Mouse (Mus musculus): ENCODE data around the gene Noxred1. TPM values are rescaled to one million over a fixed set of nuclear protein-coding genes. Genes with fewer than 3 reads are reported as not detected.

Gene Noxred1
- polyA plus RNA-seq, 1 experiment from 2014 or later, result 0.77 TPM

GRCm38 (mm10) chr12:87266827-87267603 is 28.5 kb upstream of the Noxred1 start:
- Histone ChIP-seq H3K9me3 (no peaks in the 10 kb centered on the region), H3K4me3 (peak overlapping the region; percentile 75), H3K4me1 (peaks cover 13% of the 10 kb centered on the region), H3K27ac (peak overlapping the region; percentile 87), H3K4me2 (replicated peaks) (peak overlapping the region; percentile 67), H3K9ac (peak overlapping the region; percentile 90), H3K27me3 (no peaks in the 10 kb centered on the region), H3K36me3 (peaks cover 39% of the 10 kb centered on the region)
- peak; percentile 68 for ATAC-seq (ENCODE audit: insufficient number of reproducible peaks, insufficient read depth, low FRiP score, low TSS enrichment)
- WGBS, result under 1% methylated on average over 31 of the region's 31 CpGs

- Histone ChIP-seq H3K4me3 (peak within 1 kb of the TSS; percentile 75), H3K27me3 (no peaks in the 10 kb centered on the region), H3K9ac (peak within 1 kb of the TSS; percentile 90), H3K36me3 (peaks cover 40% of the 10 kb centered on the region), H3K4me2 (replicated peaks) (peak within 1 kb of the TSS; percentile 67), H3K9me3 (no peaks in the 10 kb centered on the region), H3K27ac (peak within 1 kb of the TSS; percentile 87), H3K4me1 (peaks cover 13% of the 10 kb centered on the region)
- peak; percentile 98 for ATAC-seq (ENCODE audit: insufficient number of reproducible peaks, insufficient read depth, low FRiP score, low TSS enrichment)
- WGBS, result under 1% methylated on average over 31 of the region's 31 CpGs
Measured at GRCm38 (mm10) chr12:87266108-87266826, 27.7 kb upstream of the Noxred1 start, which contains the start of the genes Vipas39 and Ahsa1. Gene Vipas39 (minus strand): TSS chr12:87266256. Gene Ahsa1 (plus strand): TSS chr12:87266479.

- Histone ChIP-seq H3K9me3 (no peaks in the 10 kb centered on the region), H3K36me3 (peaks cover 38% of the 10 kb centered on the region), H3K4me1 (peaks cover 13% of the 10 kb centered on the region), H3K4me2 (replicated peaks) (peak overlapping the region; percentile 67), H3K4me3 (peak overlapping the region; percentile 75), H3K9ac (peak overlapping the region; percentile 90), H3K27ac (0 out of 2 replicates have a peak overlapping the region, but pooled peaks have one; percentile 87), H3K27me3 (no peaks in the 10 kb centered on the region)
- 25% methylated on average over 11 of the region's 11 CpGs for WGBS
- ATAC-seq (ENCODE audit: insufficient number of reproducible peaks, insufficient read depth, low FRiP score, low TSS enrichment), result no peak
Measured at GRCm38 (mm10) chr12:87265444-87265843, 26.9 kb upstream of the Noxred1 start.

GRCm38 (mm10) chr12:87260562-87260961 is 22.0 kb upstream of the Noxred1 start:
- Histone ChIP-seq H3K36me3 (peaks cover 62% of the 10 kb centered on the region), H3K27ac (no peak overlapping the region), H3K27me3 (no peaks in the 10 kb centered on the region), H3K4me2 (replicated peaks) (no peak overlapping the region), H3K4me1 (0 out of 2 replicates have a peak, but pooled peaks cover 3% of the 10 kb centered on the region), H3K9me3 (no peaks in the 10 kb centered on the region), H3K9ac (no peak overlapping the region), H3K4me3 (no peak overlapping the region)
- 97% methylated on average over 8 of the region's 8 CpGs for WGBS
- ATAC-seq (ENCODE audit: insufficient number of reproducible peaks, insufficient read depth, low FRiP score, low TSS enrichment), result no peak

GRCm38 (mm10) chr12:87256629-87257028 is 18.1 kb upstream of the Noxred1 start:
- Histone ChIP-seq H3K36me3 (peaks cover 78% of the 10 kb centered on the region), H3K4me3 (no peak overlapping the region), H3K9me3 (no peaks in the 10 kb centered on the region), H3K4me1 (no peaks in the 10 kb centered on the region), H3K9ac (no peak overlapping the region), H3K4me2 (replicated peaks) (no peak overlapping the region), H3K27me3 (no peaks in the 10 kb centered on the region), H3K27ac (no peak overlapping the region)
- WGBS, result 96% methylated on average over 5 of the region's 5 CpGs
- ATAC-seq (ENCODE audit: insufficient number of reproducible peaks, insufficient read depth, low FRiP score, low TSS enrichment), result no peak

- Histone ChIP-seq H3K27ac (no peak overlapping the region), H3K36me3 (peaks cover 90% of the 10 kb centered on the region), H3K4me2 (replicated peaks) (no peak overlapping the region), H3K27me3 (no peaks in the 10 kb centered on the region), H3K9ac (no peak overlapping the region), H3K4me1 (no peaks in the 10 kb centered on the region), H3K9me3 (no peaks in the 10 kb centered on the region), H3K4me3 (no peak overlapping the region)
- 93% methylated on average over 6 of the region's 6 CpGs for WGBS
- ATAC-seq (ENCODE audit: insufficient number of reproducible peaks, insufficient read depth, low FRiP score, low TSS enrichment), result no peak
Measured at GRCm38 (mm10) chr12:87253878-87254277, 15.3 kb upstream of the Noxred1 start.

- no peak overlapping the region for H3K4me3 ChIP-seq
- no peaks in the 10 kb centered on the region for H3K4me1 ChIP-seq
- no peak overlapping the region for H3K4me2 ChIP-seq (replicated peaks)
- peaks cover 85% of the 10 kb centered on the region for H3K36me3 ChIP-seq
- no peaks in the 10 kb centered on the region for H3K27me3 ChIP-seq
- no peaks in the 10 kb centered on the region for H3K9me3 ChIP-seq
- ATAC-seq (ENCODE audit: insufficient number of reproducible peaks, insufficient read depth, low FRiP score, low TSS enrichment), result no peak
- H3K9ac ChIP-seq, result no peak overlapping the region
- no peak overlapping the region for H3K27ac ChIP-seq
- WGBS, result 94% methylated on average over 6 of the region's 6 CpGs
Measured at GRCm38 (mm10) chr12:87250161-87250560, 11.6 kb upstream of the Noxred1 start.

- Histone ChIP-seq H3K4me2 (replicated peaks) (no peak overlapping the region), H3K4me1 (no peaks in the 10 kb centered on the region), H3K27me3 (no peaks in the 10 kb centered on the region), H3K36me3 (peaks cover 41% of the 10 kb centered on the region), H3K9ac (no peak overlapping the region), H3K9me3 (no peaks in the 10 kb centered on the region), H3K4me3 (no peak overlapping the region), H3K27ac (no peak overlapping the region)
- ATAC-seq (ENCODE audit: insufficient number of reproducible peaks, insufficient read depth, low FRiP score, low TSS enrichment), result no peak
- whole genome bisulfite sequencing, result 89% methylated on average over 5 of the region's 5 CpGs
Measured at GRCm38 (mm10) chr12:87236882-87237483, 1.5 kb downstream of the Noxred1 start.

GRCm38 (mm10) chr12:87230379-87230895 is 8.1 kb downstream of the Noxred1 start:
- H3K9ac ChIP-seq, result no peak overlapping the region
- no peaks in the 10 kb centered on the region for H3K4me1 ChIP-seq
- no peak for ATAC-seq (ENCODE audit: insufficient number of reproducible peaks, insufficient read depth, low FRiP score, low TSS enrichment)
- no peak overlapping the region for H3K4me2 ChIP-seq (replicated peaks)
- no peak overlapping the region for H3K27ac ChIP-seq
- H3K27me3 ChIP-seq, result no peaks in the 10 kb centered on the region
- H3K4me3 ChIP-seq, result no peak overlapping the region
- no peaks in the 10 kb centered on the region for H3K9me3 ChIP-seq
- no peaks in the 10 kb centered on the region for H3K36me3 ChIP-seq

- Histone ChIP-seq H3K4me2 (replicated peaks) (no peak overlapping the region), H3K9me3 (no peaks in the 10 kb centered on the region), H3K36me3 (no peaks in the 10 kb centered on the region), H3K27me3 (no peaks in the 10 kb centered on the region), H3K4me3 (no peak overlapping the region), H3K27ac (no peak overlapping the region), H3K4me1 (no peaks in the 10 kb centered on the region), H3K9ac (no peak overlapping the region)
- 78% methylated on average over 2 of the region's 2 CpGs for WGBS
- no peak for ATAC-seq (ENCODE audit: insufficient number of reproducible peaks, insufficient read depth, low FRiP score, low TSS enrichment)
Measured at GRCm38 (mm10) chr12:87229633-87230032, 8.9 kb downstream of the Noxred1 start.

- Histone ChIP-seq H3K4me1 (no peaks in the 10 kb centered on the region), H3K9ac (no peak overlapping the region), H3K27ac (no peak overlapping the region), H3K27me3 (no peaks in the 10 kb centered on the region), H3K9me3 (no peaks in the 10 kb centered on the region), H3K36me3 (no peaks in the 10 kb centered on the region), H3K4me3 (no peak overlapping the region), H3K4me2 (replicated peaks) (no peak overlapping the region)
- 74% methylated on average over 7 of the region's 7 CpGs for WGBS
- no peak for ATAC-seq (ENCODE audit: insufficient number of reproducible peaks, insufficient read depth, low FRiP score, low TSS enrichment)
Measured at GRCm38 (mm10) chr12:87226801-87227200, 11.7 kb downstream of the Noxred1 start.

Data from embryonic facial prominence, embryonic 12.5 days (tissue).